Mouse (Mus musculus) midbrain, embryonic 15.5 days (tissue): ENCODE measurements around the gene Zc3h7a. TPM values are rescaled to one million over a fixed set of nuclear protein-coding genes. Genes with fewer than 3 reads are reported as not detected.

Experiments used
- ATAC-seq: fragments of 200-750 bp; cut with Nextera tagmentation; replicated peaks from 2 replicates; pipeline ENCODE4 v1.8.0; 2017; ENCODE audit warnings: moderate TSS enrichment
- H3K27ac ChIP-seq: fragments of 300-500 bp; sonication (generic); 2 replicates; pipeline ENCODE4 v1.5.1; 2015; ENCODE audit warnings: mild to moderate bottlenecking, inconsistent platforms
- H3K27me3 ChIP-seq: fragments of 300-500 bp; sonication (generic); replicated peaks from 2 replicates; pipeline ENCODE4 v1.6.1; 2015; ENCODE audit warnings: inconsistent platforms
- H3K36me3 ChIP-seq: fragments of 300-500 bp; sonication (generic); replicated peaks from 2 replicates; pipeline ENCODE4 v1.6.1; 2015; ENCODE audit warnings: inconsistent platforms
- H3K4me1 ChIP-seq: fragments of 300-500 bp; sonication (generic); 2 replicates; pipeline ENCODE4 v1.6.1; 2015; ENCODE audit warnings: inconsistent platforms
- H3K4me2 ChIP-seq: fragments of 300-500 bp; sonication (generic); 2 replicates; pipeline ENCODE4 v1.6.1; 2015; ENCODE audit warnings: inconsistent platforms, mild to moderate bottlenecking, moderate library complexity
- H3K4me3 ChIP-seq: fragments of 300-500 bp; sonication (generic); 2 replicates; pipeline ENCODE4 v1.5.1; 2015; ENCODE audit warnings: mild to moderate bottlenecking, inconsistent platforms
- H3K9ac ChIP-seq: fragments of 300-500 bp; sonication (generic); 2 replicates; pipeline ENCODE4 v1.6.1; 2015; ENCODE audit warnings: mild to moderate bottlenecking, inconsistent platforms
- H3K9me3 ChIP-seq: fragments of 300-500 bp; sonication (generic); 2 replicates; pipeline ENCODE4 v1.6.1; 2016; ENCODE audit warnings: inconsistent platforms
- WGBS: fragments of 180-500 bp; shearing (Covaris S2); methylation state at CpG from one replicate; pipeline ENCODE4 v1.1.7; 2015; ENCODE audit warnings: mixed read lengths; 5-methylcytosine and 5-hydroxymethylcytosine counted together
- polyA plus RNA-seq: library from polyadenylated mRNA; unstranded; fragments of >200 nt; fragmentation: Nextera tagmentation; extraction: Ambion mirVana; gene quantifications from 2 replicates; pipeline ENCODE4 v1.2.1, GENCODE M21; 2015

Gene Zc3h7a
- polyA plus RNA-seq = 74.5 and 84.6 TPM in 2 replicates

DNA sequence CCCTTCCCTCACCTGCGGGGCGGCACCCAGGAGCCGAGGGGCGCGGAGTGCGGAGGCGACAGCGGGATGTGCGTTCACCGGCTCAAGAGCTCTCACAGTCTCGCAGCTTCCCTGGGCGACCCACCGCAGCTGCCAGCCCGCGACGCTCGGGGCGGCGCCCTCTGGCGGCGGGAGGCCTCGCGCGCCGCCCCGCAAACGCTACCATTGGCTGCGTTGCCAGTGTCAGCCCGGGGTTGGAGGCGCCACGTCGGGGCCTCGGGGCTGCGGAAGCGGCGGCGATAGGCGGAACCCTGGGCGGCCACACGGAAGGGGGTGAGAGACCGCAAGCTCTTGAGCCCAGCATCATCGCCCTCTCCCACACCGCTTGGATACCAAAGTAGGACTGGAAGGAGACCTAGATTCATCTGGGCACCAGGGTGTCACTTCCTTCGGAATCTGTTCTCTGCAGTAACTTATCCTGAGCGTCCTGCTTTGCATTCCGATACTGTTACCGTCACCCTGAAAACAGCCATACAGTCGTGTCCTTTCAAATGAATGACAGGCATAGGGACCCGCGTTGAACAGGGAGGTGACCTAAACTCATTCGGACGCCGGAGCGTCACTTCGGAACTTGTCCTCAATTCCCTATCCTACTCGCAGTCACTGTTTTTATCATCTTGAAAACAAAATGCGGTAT, at the start of gene Zc3h7a:
Zc3h7a (minus strand) TSS at position 186 of the 676 bp plus-strand sequence.
- Histone ChIP-seq H3K4me1 (peaks cover 22% of the 10 kb centered on the region), H3K9me3 (no peaks in the 10 kb centered on the region), H3K9ac (peak within 1 kb of the TSS; percentile 91), H3K36me3 (no peaks in the 10 kb centered on the region), H3K4me2 (peak within 1 kb of the TSS; percentile 80), H3K27ac (peak within 1 kb of the TSS; percentile 93), H3K27me3 (no peaks in the 10 kb centered on the region), H3K4me3 (peak within 1 kb of the TSS; percentile 93)
- WGBS = under 1% methylated on average over 57 of the region's 57 CpGs
- peak; percentile 95 for ATAC-seq

DNA sequence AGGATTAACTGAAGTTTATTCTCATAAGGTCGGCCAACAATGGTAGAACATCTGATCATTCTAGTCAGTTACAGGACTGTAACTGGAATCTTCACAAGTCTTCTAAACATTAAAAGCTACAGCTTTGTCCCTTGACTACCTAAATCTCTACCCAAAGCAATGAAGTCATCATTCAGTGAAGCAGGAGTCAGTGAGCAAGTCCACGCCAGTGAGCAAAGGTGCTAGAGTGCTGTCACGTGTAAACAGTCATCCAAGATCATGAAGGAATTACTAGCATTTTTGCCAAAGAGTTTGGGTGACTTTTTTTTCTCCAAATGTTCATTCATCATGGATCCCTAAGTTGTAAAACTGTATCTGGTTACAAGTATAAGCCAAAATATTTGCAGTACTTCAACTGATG, 41.6 kb upstream of the Zc3h7a start:
- H3K9me3 ChIP-seq = no peaks in the 10 kb centered on the region
- WGBS = 84% methylated on average over 3 of the region's 3 CpGs
- no peaks in the 10 kb centered on the region for H3K4me1 ChIP-seq
- H3K4me3 ChIP-seq = no peak overlapping the region
- H3K9ac ChIP-seq = no peak overlapping the region
- no peak for ATAC-seq
- no peak overlapping the region for H3K27ac ChIP-seq
- H3K27me3 ChIP-seq = no peaks in the 10 kb centered on the region
- no peak overlapping the region for H3K4me2 ChIP-seq
- peaks cover 19% of the 10 kb centered on the region for H3K36me3 ChIP-seq

DNA sequence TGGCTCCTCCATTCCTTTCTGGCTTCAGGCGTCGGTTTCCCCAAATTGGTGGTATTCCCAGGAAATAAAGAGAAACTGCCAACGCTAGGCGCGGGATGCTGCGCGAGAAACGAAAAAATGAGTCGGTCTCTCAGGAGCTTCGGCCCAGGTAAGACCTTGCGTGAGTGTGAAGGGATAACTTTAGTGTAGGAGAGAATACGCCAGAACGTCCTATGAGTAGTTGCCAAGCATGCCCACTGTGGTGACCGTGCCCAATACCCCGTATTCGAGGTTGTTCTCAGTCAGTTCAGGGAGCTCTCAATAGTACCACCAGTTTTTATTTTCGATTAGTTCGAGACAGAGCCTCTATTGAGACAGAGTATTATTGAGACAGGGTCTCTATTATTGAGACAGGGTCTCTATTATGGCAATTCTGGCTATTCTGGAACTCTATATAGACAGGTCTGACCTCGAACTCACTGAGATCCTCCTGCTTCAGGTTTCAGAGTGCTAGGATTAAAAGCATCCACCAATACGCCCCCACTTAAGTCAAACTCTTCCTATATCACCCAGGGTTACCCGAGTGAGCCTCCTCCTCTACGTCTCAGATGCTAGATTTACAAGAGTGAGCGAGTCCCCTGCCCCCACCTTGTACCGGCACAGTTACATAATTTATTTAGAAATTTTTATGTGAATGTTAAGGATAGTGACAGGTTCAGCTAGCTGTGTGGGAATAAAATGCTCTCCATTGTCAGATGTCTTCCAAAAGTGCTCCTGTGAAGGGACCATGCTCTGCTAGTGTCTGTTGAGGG, 27.6 kb upstream of the Zc3h7a start:
- H3K4me3 ChIP-seq = peak overlapping the region; percentile 94
- WGBS = 8% methylated on average over 24 of the region's 24 CpGs
- H3K9me3 ChIP-seq = no peaks in the 10 kb centered on the region
- H3K4me2 ChIP-seq = peak overlapping the region; percentile 84
- peaks cover 30% of the 10 kb centered on the region for H3K4me1 ChIP-seq
- H3K27me3 ChIP-seq = no peaks in the 10 kb centered on the region
- peak; percentile 64 for ATAC-seq
- peak overlapping the region; percentile 67 for H3K9ac ChIP-seq
- peak overlapping the region; percentile 67 for H3K27ac ChIP-seq
- H3K36me3 ChIP-seq = peaks cover 20% of the 10 kb centered on the region; the same call in 1 of the 2 replicates

DNA sequence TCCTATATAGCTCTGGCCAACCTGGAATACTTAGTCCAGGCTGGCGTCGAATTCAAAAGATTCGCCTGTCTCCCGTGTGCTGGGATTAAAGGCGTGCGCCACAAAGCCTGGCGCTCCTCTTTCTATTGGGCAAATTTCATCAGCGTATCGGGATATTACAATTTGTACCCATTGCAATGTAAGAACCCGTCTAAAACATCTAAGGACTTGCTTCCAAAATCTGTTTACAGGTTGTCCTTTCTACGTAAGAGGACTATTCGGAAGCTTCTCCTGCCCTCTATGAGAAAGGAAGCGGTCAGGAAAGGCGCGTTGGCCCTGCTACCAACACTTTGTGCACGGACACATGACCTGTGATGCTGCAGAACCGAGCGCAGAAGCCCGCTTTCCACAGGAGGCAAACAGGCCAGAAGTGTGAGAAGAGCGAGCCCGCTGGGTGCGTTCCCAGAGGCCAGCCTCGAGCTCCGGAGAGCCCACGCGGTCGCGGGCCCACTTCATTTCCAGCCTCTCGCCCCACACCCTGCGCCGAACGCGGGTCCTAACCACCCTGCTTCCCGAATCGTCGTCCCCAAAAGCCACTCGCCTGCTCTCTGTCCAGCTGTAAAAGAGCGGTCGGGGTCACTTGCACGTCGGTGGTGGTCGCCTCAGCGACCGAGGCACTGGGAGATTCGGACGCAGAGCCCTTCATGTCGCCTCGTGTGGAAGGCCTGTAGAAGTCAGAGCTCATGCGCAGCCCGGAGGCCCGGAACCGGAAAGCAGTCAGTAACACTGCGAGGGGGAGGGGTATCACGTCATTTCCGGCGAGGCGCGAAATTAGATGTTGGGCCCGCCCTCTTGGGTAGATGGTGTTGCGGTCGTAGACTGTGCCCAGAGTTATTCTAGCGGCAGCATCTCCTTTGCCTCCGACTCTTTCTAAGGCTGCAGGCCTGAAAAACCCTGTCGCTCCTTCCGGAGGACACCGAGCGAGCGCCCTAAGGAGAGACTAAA, 26.7 kb upstream of the Zc3h7a start, which contains the start of gene Rsl1d1:
Rsl1d1 (minus strand) TSS at position 761 of the 984 bp plus-strand sequence.
- WGBS = under 1% methylated on average over 68 of the region's 68 CpGs
- Histone ChIP-seq H3K9ac (peak within 1 kb of the TSS; percentile 75), H3K27ac (peak within 1 kb of the TSS; percentile 73), H3K27me3 (no peaks in the 10 kb centered on the region), H3K36me3 (peaks cover 29% of the 10 kb centered on the region; the same call in 1 of the 2 replicates), H3K9me3 (no peaks in the 10 kb centered on the region), H3K4me2 (peak within 1 kb of the TSS; percentile 96), H3K4me1 (peaks cover 30% of the 10 kb centered on the region), H3K4me3 (peak within 1 kb of the TSS; percentile 94)
- peak; percentile 99 for ATAC-seq

DNA sequence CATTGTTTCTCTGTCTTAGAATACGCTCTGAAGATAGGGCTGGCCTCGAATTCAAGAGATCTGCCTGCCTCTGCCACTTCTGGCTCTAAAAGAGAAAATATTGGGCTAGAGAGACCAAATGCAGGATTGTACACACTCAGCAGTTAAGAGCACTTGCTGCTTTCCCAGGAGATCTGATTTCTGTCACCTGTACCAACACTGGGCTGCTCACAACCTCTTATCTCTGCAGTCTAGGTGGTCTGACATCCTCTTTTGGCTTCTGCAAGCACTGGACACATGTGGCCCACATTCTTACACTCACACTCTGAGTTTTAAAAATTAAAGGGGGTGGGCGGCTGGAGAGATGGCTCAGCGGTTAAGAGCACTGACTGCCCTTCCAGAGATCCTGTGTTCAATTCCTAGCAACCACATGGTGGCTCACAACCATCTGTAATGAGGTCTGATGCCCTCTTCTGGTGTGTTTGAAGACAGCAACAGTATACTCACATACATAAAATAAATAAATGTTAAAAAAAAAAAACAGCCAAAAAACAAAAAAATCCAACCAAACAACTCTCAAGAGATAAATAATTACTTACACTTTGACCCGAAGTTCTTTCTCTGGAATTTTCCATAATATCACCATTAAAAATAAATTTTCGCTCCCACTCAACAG, 25.7 kb upstream of the Zc3h7a start:
- no peak for ATAC-seq
- 73% methylated on average over 6 of the region's 6 CpGs for WGBS

DNA sequence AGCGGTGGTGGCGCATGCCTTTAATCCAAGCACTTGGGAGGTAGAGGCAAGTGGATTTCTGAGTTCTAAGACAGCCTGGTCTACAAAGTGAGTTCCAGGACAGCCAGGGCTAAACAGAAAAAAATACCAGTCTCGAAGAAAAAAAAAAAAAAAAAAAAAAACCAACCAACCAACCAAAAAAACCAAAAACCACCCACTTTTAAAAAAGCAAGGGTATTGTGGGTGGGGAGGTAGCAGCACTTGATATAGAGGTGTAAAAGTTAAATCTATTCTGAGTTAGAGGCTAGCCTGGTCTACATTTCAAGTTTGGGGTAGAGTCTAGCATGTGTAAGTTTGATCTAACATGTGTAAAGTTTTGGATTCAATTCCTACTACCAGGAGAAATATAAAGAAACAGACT, 24.1 kb upstream of the Zc3h7a start:
- Histone ChIP-seq H3K4me3 (no peak overlapping the region), H3K9me3 (no peaks in the 10 kb centered on the region), H3K27me3 (no peaks in the 10 kb centered on the region), H3K4me1 (peaks cover 30% of the 10 kb centered on the region), H3K9ac (no peak overlapping the region), H3K27ac (no peak overlapping the region), H3K36me3 (peaks cover 53% of the 10 kb centered on the region), H3K4me2 (no peak overlapping the region)
- no peak for ATAC-seq
- 87% methylated on average over 3 of the region's 3 CpGs for WGBS

More for the DNA sequence above, 25.7 kb upstream of the Zc3h7a start:
- Histone ChIP-seq H3K27ac (no peak overlapping the region), H3K9me3 (no peaks in the 10 kb centered on the region), H3K4me1 (peaks cover 30% of the 10 kb centered on the region), H3K36me3 (peaks cover 37% of the 10 kb centered on the region), H3K4me3 (peak overlapping the region; percentile 94), H3K4me2 (peak overlapping the region; percentile 96), H3K9ac (peak overlapping the region; percentile 75; the same call in 1 of the 2 replicates), H3K27me3 (no peaks in the 10 kb centered on the region)

DNA sequence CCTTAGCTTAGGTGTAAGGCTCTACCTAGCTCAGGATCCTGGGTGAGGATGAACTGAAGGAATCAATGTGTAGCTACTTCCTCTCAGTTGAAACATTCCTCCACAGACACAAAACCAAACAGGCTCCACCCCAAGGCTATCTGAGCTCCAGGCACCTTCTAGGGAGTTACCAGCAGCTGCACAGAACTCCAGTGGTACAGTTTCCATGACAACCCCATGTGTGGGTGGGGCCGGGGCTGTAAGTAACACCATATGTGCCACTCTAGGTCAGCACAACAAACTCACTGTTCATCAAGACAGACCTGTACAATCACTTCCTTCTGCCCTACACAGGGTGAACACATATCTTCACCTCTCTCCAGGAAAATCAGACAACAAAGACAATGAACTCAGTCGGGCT, 22.3 kb upstream of the Zc3h7a start:
- 75% methylated on average over 2 of the region's 2 CpGs for WGBS
- H3K36me3 ChIP-seq = peaks cover 71% of the 10 kb centered on the region

DNA sequence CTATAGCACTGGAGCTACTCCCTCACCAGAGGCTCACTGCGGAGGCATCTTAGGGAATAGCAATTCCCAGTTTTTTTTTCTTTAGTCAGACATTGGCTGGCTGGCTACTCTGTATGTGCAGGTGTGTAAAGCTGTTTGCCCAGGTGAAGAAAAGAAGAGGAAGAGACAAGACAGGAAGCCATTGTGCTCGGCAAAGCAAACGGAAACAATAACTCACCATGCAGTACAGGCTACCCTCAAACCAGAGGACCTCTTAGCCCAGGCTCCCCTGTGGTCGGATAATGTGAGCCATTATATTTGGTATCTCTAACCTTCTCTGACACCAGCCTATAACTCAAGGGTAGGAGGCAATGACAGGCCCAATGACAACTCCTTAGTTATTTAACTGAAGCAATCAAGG, 20.9 kb upstream of the Zc3h7a start:
- Histone ChIP-seq H3K27me3 (no peaks in the 10 kb centered on the region), H3K27ac (no peak overlapping the region), H3K4me2 (no peak overlapping the region), H3K9me3 (no peaks in the 10 kb centered on the region), H3K4me1 (peaks cover 9% of the 10 kb centered on the region), H3K36me3 (peaks cover 83% of the 10 kb centered on the region), H3K9ac (no peak overlapping the region), H3K4me3 (no peak overlapping the region)
- 93% methylated on average over 4 of the region's 4 CpGs for WGBS
- no peak for ATAC-seq

More for the DNA sequence above, 22.3 kb upstream of the Zc3h7a start:
- peaks cover 12% of the 10 kb centered on the region for H3K4me1 ChIP-seq
- H3K9me3 ChIP-seq = no peaks in the 10 kb centered on the region
- H3K27ac ChIP-seq = no peak overlapping the region
- no peaks in the 10 kb centered on the region for H3K27me3 ChIP-seq
- ATAC-seq = no peak
- no peak overlapping the region for H3K4me3 ChIP-seq
- no peak overlapping the region for H3K9ac ChIP-seq
- H3K4me2 ChIP-seq = no peak overlapping the region

DNA sequence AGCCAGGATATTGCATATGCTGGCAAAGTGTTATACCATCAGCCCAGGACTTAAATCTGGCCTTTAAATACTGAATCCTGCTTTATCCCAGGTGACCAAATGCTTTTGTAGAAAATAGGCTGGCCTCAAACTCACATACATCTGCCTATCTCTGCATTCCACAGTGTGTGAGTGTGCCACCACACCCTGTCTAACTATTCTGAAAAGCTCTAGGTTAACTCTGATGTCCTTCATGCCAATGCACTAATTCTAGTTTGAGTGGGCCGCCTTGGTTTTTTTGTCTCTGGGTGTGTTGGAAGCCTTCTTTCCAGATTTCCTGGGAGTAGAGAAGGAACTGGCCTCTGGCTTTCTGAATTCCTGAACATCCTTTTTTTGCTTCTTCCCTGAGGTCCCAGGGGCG, 17.0 kb upstream of the Zc3h7a start:
- Histone ChIP-seq H3K4me1 (no peaks in the 10 kb centered on the region), H3K9me3 (no peaks in the 10 kb centered on the region), H3K9ac (no peak overlapping the region), H3K27me3 (no peaks in the 10 kb centered on the region), H3K27ac (no peak overlapping the region), H3K4me3 (no peak overlapping the region), H3K4me2 (no peak overlapping the region), H3K36me3 (peaks cover 57% of the 10 kb centered on the region)
- ATAC-seq = no peak
- 97% methylated on average over 2 of the region's 2 CpGs for WGBS

DNA sequence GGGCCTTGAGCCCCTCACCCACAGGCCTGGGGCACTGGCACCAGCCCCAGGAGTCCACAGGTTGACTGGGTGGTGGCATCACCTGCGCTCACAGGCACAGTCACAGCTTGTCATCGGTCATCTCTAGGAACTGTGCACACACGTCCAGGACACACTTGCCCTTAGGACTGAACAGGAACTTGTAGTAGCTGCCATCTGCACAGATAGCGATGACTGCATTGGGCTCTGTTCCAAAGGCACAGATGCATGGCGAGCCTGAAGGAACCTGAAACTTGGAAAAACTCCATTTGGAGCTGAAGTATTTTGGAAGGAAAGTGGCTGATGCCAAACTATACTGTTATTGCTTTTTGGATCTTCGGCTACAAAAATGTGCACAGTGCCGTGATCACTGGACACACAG, 14.0 kb upstream of the Zc3h7a start:
- WGBS = 87% methylated on average over 7 of the region's 7 CpGs
- no peaks in the 10 kb centered on the region for H3K4me1 ChIP-seq
- peaks cover 28% of the 10 kb centered on the region for H3K36me3 ChIP-seq
- H3K4me3 ChIP-seq = no peak overlapping the region
- no peaks in the 10 kb centered on the region for H3K9me3 ChIP-seq
- no peak for ATAC-seq
- H3K4me2 ChIP-seq = no peak overlapping the region
- no peaks in the 10 kb centered on the region for H3K27me3 ChIP-seq
- no peak overlapping the region for H3K27ac ChIP-seq
- no peak overlapping the region for H3K9ac ChIP-seq

DNA sequence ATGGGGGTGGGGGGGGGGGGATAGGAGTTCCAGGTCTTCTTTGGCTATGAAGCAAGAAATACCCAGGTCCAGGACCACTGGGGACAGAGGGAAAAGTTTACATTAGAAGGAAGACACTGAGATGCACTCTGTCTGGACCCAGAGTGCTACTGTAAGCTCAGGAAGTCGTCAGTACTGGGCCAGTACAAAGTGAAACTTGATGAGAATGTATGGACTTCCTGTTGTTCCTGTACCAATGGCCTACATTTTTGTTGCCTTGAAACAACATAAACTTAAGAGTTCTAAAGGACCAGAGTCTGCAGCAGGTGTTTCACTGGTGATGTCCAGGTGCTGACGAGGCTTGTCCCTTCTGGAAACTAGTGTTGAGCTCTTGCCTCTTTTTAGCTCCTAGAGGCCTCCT, 1.2 kb upstream of the Zc3h7a start:
- Histone ChIP-seq H3K4me2 (no peak overlapping the region), H3K9me3 (no peaks in the 10 kb centered on the region), H3K9ac (no peak overlapping the region), H3K4me3 (no peak overlapping the region), H3K4me1 (peaks cover 22% of the 10 kb centered on the region), H3K36me3 (no peaks in the 10 kb centered on the region), H3K27me3 (no peaks in the 10 kb centered on the region), H3K27ac (no peak overlapping the region)
- ATAC-seq = no peak
- whole genome bisulfite sequencing = 77% methylated on average over 2 of the region's 2 CpGs
